Mouse (Mus musculus): Measurements from ENCODE around the gene Atg16l1. TPM values are rescaled to one million over a fixed set of nuclear protein-coding genes. Genes with fewer than 3 reads are reported as not detected.

The Atg16l1 gene
- polyA plus RNA-seq, 1 experiment from 2014 or later, result 31.0 TPM

- Histone ChIP-seq H3K9ac (ENCODE audit: low read length) (no peak overlapping the region), H3K27ac (replicated peaks; ENCODE audit: low read depth, low read length) (no peak overlapping the region), H3K4me2 (ENCODE audit: low read depth, severe bottlenecking) (no peak overlapping the region), H3K36me3 (ENCODE audit: control insufficient read depth, insufficient read depth, low read length) (peaks cover 35% of the 10 kb centered on the region), H3K4me3 (ENCODE audit: low read depth, low read length) (no peak overlapping the region), H3K9me3 (ENCODE audit: control insufficient read depth, low read length) (no peaks in the 10 kb centered on the region), H3K4me1 (ENCODE audit: control insufficient read depth, insufficient read depth, low read length) (no peaks in the 10 kb centered on the region), H3K27me3 (ENCODE audit: control insufficient read depth, insufficient read depth, low read length) (no peaks in the 10 kb centered on the region)
- ATAC-seq (ENCODE audit: insufficient number of reproducible peaks, low FRiP score, low TSS enrichment, low read depth) (no peak), DNase-seq (ENCODE audit: low spot score) (no peak)
- 96% methylated on average over 2 of the region's 2 CpGs for WGBS
Observed at GRCm38 (mm10) chr1:87765741-87766140, 10.1 kb downstream of the Atg16l1 start.

GRCm38 (mm10) chr1:87766233-87766632 is 10.6 kb downstream of the Atg16l1 start:
- 91% methylated on average over 3 of the region's 3 CpGs for WGBS
- no peak overlapping the region for H3K27ac ChIP-seq (replicated peaks; ENCODE audit: low read depth, low read length)
- H3K9me3 ChIP-seq (ENCODE audit: control insufficient read depth, low read length), result no peaks in the 10 kb centered on the region
- H3K4me1 ChIP-seq (ENCODE audit: control insufficient read depth, insufficient read depth, low read length), result no peaks in the 10 kb centered on the region
- DNase-seq (ENCODE audit: low spot score), result peak; percentile 27
- H3K36me3 ChIP-seq (ENCODE audit: control insufficient read depth, insufficient read depth, low read length), result peaks cover 40% of the 10 kb centered on the region
- no peak overlapping the region for H3K4me2 ChIP-seq (ENCODE audit: low read depth, severe bottlenecking)
- ATAC-seq (ENCODE audit: insufficient number of reproducible peaks, low FRiP score, low TSS enrichment, low read depth), result no peak
- H3K4me3 ChIP-seq (ENCODE audit: low read depth, low read length), result no peak overlapping the region
- no peak overlapping the region for H3K9ac ChIP-seq (ENCODE audit: low read length)
- no peaks in the 10 kb centered on the region for H3K27me3 ChIP-seq (ENCODE audit: control insufficient read depth, insufficient read depth, low read length)

GRCm38 (mm10) chr1:87769263-87769662 is 13.6 kb downstream of the Atg16l1 start:
- H3K4me1 ChIP-seq (ENCODE audit: control insufficient read depth, insufficient read depth, low read length), result no peaks in the 10 kb centered on the region
- peaks cover 55% of the 10 kb centered on the region for H3K36me3 ChIP-seq (ENCODE audit: control insufficient read depth, insufficient read depth, low read length)
- no peak overlapping the region for H3K9ac ChIP-seq (ENCODE audit: low read length)
- no peaks in the 10 kb centered on the region for H3K9me3 ChIP-seq (ENCODE audit: control insufficient read depth, low read length)
- no peak overlapping the region for H3K27ac ChIP-seq (replicated peaks; ENCODE audit: low read depth, low read length)
- ATAC-seq (ENCODE audit: insufficient number of reproducible peaks, low FRiP score, low TSS enrichment, low read depth) (no peak), DNase-seq (ENCODE audit: low spot score) (no peak)
- H3K27me3 ChIP-seq (ENCODE audit: control insufficient read depth, insufficient read depth, low read length), result no peaks in the 10 kb centered on the region
- H3K4me3 ChIP-seq (ENCODE audit: low read depth, low read length), result no peak overlapping the region
- H3K4me2 ChIP-seq (ENCODE audit: low read depth, severe bottlenecking), result no peak overlapping the region
- 89% methylated on average over 2 of the region's 2 CpGs for WGBS

GRCm38 (mm10) chr1:87770486-87770885 is 14.8 kb downstream of the Atg16l1 start:
- ATAC-seq (ENCODE audit: insufficient number of reproducible peaks, low FRiP score, low TSS enrichment, low read depth) (no peak), DNase-seq (ENCODE audit: low spot score) (no peak)
- Histone ChIP-seq H3K9ac (ENCODE audit: low read length) (no peak overlapping the region), H3K4me2 (ENCODE audit: low read depth, severe bottlenecking) (no peak overlapping the region), H3K9me3 (ENCODE audit: control insufficient read depth, low read length) (no peaks in the 10 kb centered on the region), H3K27me3 (ENCODE audit: control insufficient read depth, insufficient read depth, low read length) (no peaks in the 10 kb centered on the region), H3K27ac (replicated peaks; ENCODE audit: low read depth, low read length) (no peak overlapping the region), H3K36me3 (ENCODE audit: control insufficient read depth, insufficient read depth, low read length) (peaks cover 56% of the 10 kb centered on the region), H3K4me1 (ENCODE audit: control insufficient read depth, insufficient read depth, low read length) (no peaks in the 10 kb centered on the region), H3K4me3 (ENCODE audit: low read depth, low read length) (no peak overlapping the region)
- 94% methylated on average over 3 of the region's 3 CpGs for WGBS

- no peaks in the 10 kb centered on the region for H3K9me3 ChIP-seq (ENCODE audit: control insufficient read depth, low read length)
- ATAC-seq (ENCODE audit: insufficient number of reproducible peaks, low FRiP score, low TSS enrichment, low read depth), result no peak
- no peak overlapping the region for H3K9ac ChIP-seq (ENCODE audit: low read length)
- no peak overlapping the region for H3K4me3 ChIP-seq (ENCODE audit: low read depth, low read length)
- DNase-seq (ENCODE audit: low spot score), result no peak
- no peaks in the 10 kb centered on the region for H3K4me1 ChIP-seq (ENCODE audit: control insufficient read depth, insufficient read depth, low read length)
- WGBS, result 95% methylated on average over 3 of the region's 3 CpGs
- H3K4me2 ChIP-seq (ENCODE audit: low read depth, severe bottlenecking), result no peak overlapping the region
- no peaks in the 10 kb centered on the region for H3K27me3 ChIP-seq (ENCODE audit: control insufficient read depth, insufficient read depth, low read length)
- H3K36me3 ChIP-seq (ENCODE audit: control insufficient read depth, insufficient read depth, low read length), result peaks cover 51% of the 10 kb centered on the region
- H3K27ac ChIP-seq (replicated peaks; ENCODE audit: low read depth, low read length), result no peak overlapping the region
Observed at GRCm38 (mm10) chr1:87771724-87772123, 16.1 kb downstream of the Atg16l1 start.

- H3K4me3 ChIP-seq (ENCODE audit: low read depth, low read length), result no peak overlapping the region
- no peaks in the 10 kb centered on the region for H3K4me1 ChIP-seq (ENCODE audit: control insufficient read depth, insufficient read depth, low read length)
- H3K27ac ChIP-seq (replicated peaks; ENCODE audit: low read depth, low read length), result no peak overlapping the region
- ATAC-seq (ENCODE audit: insufficient number of reproducible peaks, low FRiP score, low TSS enrichment, low read depth) (no peak), DNase-seq (ENCODE audit: low spot score) (no peak)
- H3K27me3 ChIP-seq (ENCODE audit: control insufficient read depth, insufficient read depth, low read length), result no peaks in the 10 kb centered on the region
- H3K36me3 ChIP-seq (ENCODE audit: control insufficient read depth, insufficient read depth, low read length), result peaks cover 56% of the 10 kb centered on the region
- H3K4me2 ChIP-seq (ENCODE audit: low read depth, severe bottlenecking), result no peak overlapping the region
- WGBS, result 93% methylated on average over 2 of the region's 2 CpGs
- no peak overlapping the region for H3K9ac ChIP-seq (ENCODE audit: low read length)
- H3K9me3 ChIP-seq (ENCODE audit: control insufficient read depth, low read length), result no peaks in the 10 kb centered on the region
Observed at GRCm38 (mm10) chr1:87773336-87773735, 17.7 kb downstream of the Atg16l1 start.

GRCm38 (mm10) chr1:87774845-87775244 is 19.2 kb downstream of the Atg16l1 start:
- H3K4me1 ChIP-seq (ENCODE audit: control insufficient read depth, insufficient read depth, low read length), result no peaks in the 10 kb centered on the region
- no peak overlapping the region for H3K4me2 ChIP-seq (ENCODE audit: low read depth, severe bottlenecking)
- H3K9ac ChIP-seq (ENCODE audit: low read length), result no peak overlapping the region
- peaks cover 58% of the 10 kb centered on the region for H3K36me3 ChIP-seq (ENCODE audit: control insufficient read depth, insufficient read depth, low read length)
- H3K4me3 ChIP-seq (ENCODE audit: low read depth, low read length), result no peak overlapping the region
- H3K27ac ChIP-seq (replicated peaks; ENCODE audit: low read depth, low read length), result no peak overlapping the region
- ATAC-seq (ENCODE audit: insufficient number of reproducible peaks, low FRiP score, low TSS enrichment, low read depth) (no peak), DNase-seq (ENCODE audit: low spot score) (no peak)
- no peaks in the 10 kb centered on the region for H3K27me3 ChIP-seq (ENCODE audit: control insufficient read depth, insufficient read depth, low read length)
- no peaks in the 10 kb centered on the region for H3K9me3 ChIP-seq (ENCODE audit: control insufficient read depth, low read length)
- WGBS, result 96% methylated on average over 7 of the region's 7 CpGs

- ATAC-seq (ENCODE audit: insufficient number of reproducible peaks, low FRiP score, low TSS enrichment, low read depth), result no peak
- H3K4me2 ChIP-seq (ENCODE audit: low read depth, severe bottlenecking), result no peak overlapping the region
- no peak overlapping the region for H3K4me3 ChIP-seq (ENCODE audit: low read depth, low read length)
- H3K27ac ChIP-seq (replicated peaks; ENCODE audit: low read depth, low read length), result no peak overlapping the region
- H3K9me3 ChIP-seq (ENCODE audit: control insufficient read depth, low read length), result no peaks in the 10 kb centered on the region
- H3K27me3 ChIP-seq (ENCODE audit: control insufficient read depth, insufficient read depth, low read length), result no peaks in the 10 kb centered on the region
- no peak overlapping the region for H3K9ac ChIP-seq (ENCODE audit: low read length)
- no peak for DNase-seq (ENCODE audit: low spot score)
- H3K36me3 ChIP-seq (ENCODE audit: control insufficient read depth, insufficient read depth, low read length), result peaks cover 34% of the 10 kb centered on the region
- no peaks in the 10 kb centered on the region for H3K4me1 ChIP-seq (ENCODE audit: control insufficient read depth, insufficient read depth, low read length)
- 44% methylated on average over 5 of the region's 5 CpGs for WGBS
Observed at GRCm38 (mm10) chr1:87779204-87779785, 23.6 kb downstream of the Atg16l1 start.

GRCm38 (mm10) chr1:87785703-87786102 is 30.0 kb downstream of the Atg16l1 start:
- Histone ChIP-seq H3K4me1 (ENCODE audit: control insufficient read depth, insufficient read depth, low read length) (no peaks in the 10 kb centered on the region), H3K9ac (ENCODE audit: low read length) (no peak overlapping the region), H3K27ac (replicated peaks; ENCODE audit: low read depth, low read length) (no peak overlapping the region), H3K36me3 (ENCODE audit: control insufficient read depth, insufficient read depth, low read length) (peaks cover 15% of the 10 kb centered on the region), H3K27me3 (ENCODE audit: control insufficient read depth, insufficient read depth, low read length) (no peaks in the 10 kb centered on the region), H3K4me3 (ENCODE audit: low read depth, low read length) (no peak overlapping the region), H3K9me3 (ENCODE audit: control insufficient read depth, low read length) (no peaks in the 10 kb centered on the region), H3K4me2 (ENCODE audit: low read depth, severe bottlenecking) (no peak overlapping the region)
- ATAC-seq (ENCODE audit: insufficient number of reproducible peaks, low FRiP score, low TSS enrichment, low read depth) (no peak), DNase-seq (ENCODE audit: low spot score) (no peak)
- WGBS, result 91% methylated on average over 8 of the region's 8 CpGs

Data from limb, embryonic 11.5 days (tissue).